Mouse (Mus musculus) ES-Bruce4 (cell line): ENCODE results near the gene Srebf1.

Experiments used
- EP300 ChIP-seq: IDR thresholded peaks from 2 replicates; pipeline ENCODE4 v1.6.1; 2011; ENCODE audit warnings: low read depth, low read length; ENCODE audit not compliant: insufficient read depth
- POLR2A ChIP-seq: IDR thresholded peaks from one replicate; pipeline ENCODE4 v1.8.1; 2011; ENCODE audit warnings: low read length; ENCODE audit not compliant: insufficient read depth

- no peak for TF ChIP-seq POLR2A
- no peak for TF ChIP-seq EP300
Measured at GRCm38 (mm10) chr11:60152339-60152738, 70.0 kb downstream of the Srebf1 start.
